Mouse (Mus musculus) heart, postnatal 25 days (tissue): ENCODE data around the gene Ctla4. TPM values are rescaled to one million over a fixed set of nuclear protein-coding genes. Genes with fewer than 3 reads are reported as not detected.

Experiments used
- DNase-seq: peaks from one replicate; pipeline ENCODE4 v3.0.0; 2022; ENCODE audit warnings: low spot score
- intact Hi-C: fragments of 180-260 bp; cut with DNase I; formaldehyde crosslinking; loops from one replicate; pipeline ENCODE4 v1.15.1; 2025
- total RNA-seq, 2 experiments: library from RNA; stranded (reverse); gene quantifications; 2 replicates each; pipeline ENCODE4 v1.2.3; 2021

Ctla4 gene
- total RNA-seq, 2 experiments from 2014 or later = 0.75 to 0.96 TPM

DNA sequence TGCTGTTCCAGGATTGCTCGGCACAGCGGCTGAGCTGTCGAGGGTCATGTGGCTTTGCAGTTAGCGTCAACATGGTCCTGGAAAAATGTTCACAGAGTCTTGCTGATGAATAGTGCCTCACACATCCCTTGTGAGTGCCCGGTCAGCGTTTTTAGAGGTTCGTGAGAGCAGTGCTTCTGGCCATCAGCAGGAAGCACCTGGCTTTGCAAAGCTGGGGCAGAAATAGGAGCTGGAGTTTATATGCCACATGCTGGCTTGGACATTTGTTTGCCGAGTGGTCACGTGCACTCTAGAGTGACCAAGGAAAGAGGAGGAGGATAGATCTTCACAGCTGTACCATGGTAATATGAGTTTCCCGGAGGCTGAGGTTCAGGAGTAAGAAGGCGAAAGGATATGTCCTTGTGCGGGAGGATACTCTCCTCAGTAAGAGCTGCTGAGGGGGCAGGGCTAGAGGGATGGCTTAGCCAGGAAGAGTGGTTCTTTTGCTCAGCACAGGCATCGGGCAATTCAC is 23.8 kb upstream of the Ctla4 start:
- DNase-seq = peak; percentile 42
- intact Hi-C loops = loop anchor here (2.0 to 10.0 kb wide), 3 partner anchors 98 to 458 kb away; partner anchors contain the start of genes Abi2 and Raph1

GRCm38 (mm10) chr1:60863701-60864100 is 23.1 kb upstream of the Ctla4 start:
- no peak for DNase-seq

DNA sequence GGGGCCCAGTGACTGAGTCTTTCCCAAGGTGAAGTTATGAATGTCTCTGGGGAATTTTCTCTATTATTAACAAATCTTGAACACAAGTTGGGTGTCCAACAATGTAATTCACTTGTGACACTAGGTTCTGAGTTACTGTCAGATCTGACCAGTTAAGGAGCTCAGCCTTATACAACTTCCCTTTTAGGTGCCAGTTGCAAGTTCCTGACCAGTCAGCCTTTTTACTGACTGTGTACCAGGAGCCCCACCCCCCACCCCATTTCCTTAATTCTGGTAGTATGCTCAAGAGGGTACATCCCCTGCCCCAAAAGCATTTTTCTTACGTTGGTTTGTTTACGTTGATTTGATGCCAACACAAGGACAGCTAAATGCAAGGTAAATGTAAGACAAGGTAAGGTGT is 21.6 kb upstream of the Ctla4 start:
- intact Hi-C loops = loop anchor here (10.0 kb wide), 1 partner anchor 460 kb away; the partner anchor contains the start of gene Abi2
- DNase-seq = no peak

More at GRCm38 (mm10) chr1:60863701-60864100, 23.1 kb upstream of the Ctla4 start:
- intact Hi-C loops = loop anchor here (2.0 to 10.0 kb wide), 3 partner anchors 97 to 459 kb away; partner anchors contain the start of genes Abi2 and Raph1

GRCm38 (mm10) chr1:60866043-60866442 is 20.8 kb upstream of the Ctla4 start:
- intact Hi-C loops = loop anchor here (10.0 kb wide), 1 partner anchor 461 kb away; the partner anchor contains the start of gene Abi2
- no peak for DNase-seq

- DNase-seq = no peak
- intact Hi-C loops = loop anchor here (2.0 to 10.0 kb wide), 2 partner anchors 86 to 464 kb away; partner anchors contain the start of gene Abi2
These were observed 18.2 kb upstream of the Ctla4 start for GRCm38 (mm10) chr1:60868333-60869277.

- intact Hi-C loops = no loop called here
- no peak for DNase-seq
These were observed 11.5 kb upstream of the Ctla4 start for GRCm38 (mm10) chr1:60875267-60875666.

- intact Hi-C loops = no loop called here
- no peak for DNase-seq
These were observed 6.5 kb upstream of the Ctla4 start for GRCm38 (mm10) chr1:60880116-60880867.

DNA sequence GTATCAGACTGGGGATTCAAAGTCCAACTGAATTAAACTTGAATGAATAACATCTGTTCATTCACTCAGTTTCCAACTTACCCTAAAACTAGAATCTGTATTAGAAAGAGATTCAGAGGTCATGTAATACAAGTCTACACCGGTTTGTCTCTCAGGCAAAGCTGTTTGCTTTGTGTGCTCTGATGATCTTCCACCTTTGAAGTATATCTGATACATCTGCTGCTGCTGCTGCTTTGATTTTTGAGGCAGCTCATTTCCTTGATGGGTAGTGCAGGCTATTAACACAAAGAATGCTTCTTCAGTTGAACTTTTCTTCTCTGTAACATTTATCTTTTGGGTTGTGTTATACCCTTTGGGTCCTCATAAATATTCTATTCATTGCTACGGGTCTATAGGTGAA is 4.0 kb upstream of the Ctla4 start:
- no peak for DNase-seq
- intact Hi-C loops = no loop called here

DNA sequence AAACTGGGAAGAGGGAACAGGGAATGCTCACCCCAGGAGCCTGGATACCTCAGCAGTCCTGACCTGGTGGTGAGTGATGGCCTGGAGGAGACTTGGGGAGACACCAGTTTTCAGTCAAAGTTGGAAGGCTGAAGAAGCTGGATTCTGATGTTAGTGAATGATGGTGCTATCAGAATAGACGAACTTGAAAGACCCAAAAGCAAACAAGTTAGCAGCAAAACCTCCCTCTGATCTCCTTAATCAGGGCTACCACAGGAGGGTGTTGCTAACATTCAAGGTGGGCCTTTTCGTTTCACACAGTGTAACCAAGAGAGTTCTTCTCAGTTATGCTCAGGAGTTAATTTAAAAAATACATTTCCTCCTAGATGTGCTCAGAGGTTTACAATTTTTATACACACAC is 3.5 kb upstream of the Ctla4 start:
- intact Hi-C loops = no loop called here
- no peak for DNase-seq

DNA sequence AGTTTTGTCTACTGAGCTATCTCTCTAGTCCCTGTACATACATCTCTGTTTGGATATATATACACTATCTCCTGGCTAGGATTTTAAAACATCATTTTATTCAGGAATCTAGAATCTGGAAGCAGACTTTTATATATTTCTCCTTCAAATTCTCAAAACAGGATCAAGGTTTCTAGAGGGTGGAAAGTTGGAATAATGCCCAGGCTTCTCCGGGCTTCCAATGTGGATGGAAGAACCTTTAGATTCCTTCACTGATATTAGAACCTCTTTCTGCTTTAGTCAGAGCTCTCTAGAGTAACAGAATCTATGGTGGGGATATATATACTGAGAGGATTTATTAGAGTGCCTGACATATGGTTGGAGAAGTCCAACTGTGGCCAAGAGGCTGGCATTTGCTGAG is 2.2 kb upstream of the Ctla4 start:
- intact Hi-C loops = no loop called here
- no peak for DNase-seq

- DNase-seq = no peak
- intact Hi-C loops = no loop called here
These were observed 11.5 kb downstream of the Ctla4 start for GRCm38 (mm10) chr1:60898127-60898932.

DNA sequence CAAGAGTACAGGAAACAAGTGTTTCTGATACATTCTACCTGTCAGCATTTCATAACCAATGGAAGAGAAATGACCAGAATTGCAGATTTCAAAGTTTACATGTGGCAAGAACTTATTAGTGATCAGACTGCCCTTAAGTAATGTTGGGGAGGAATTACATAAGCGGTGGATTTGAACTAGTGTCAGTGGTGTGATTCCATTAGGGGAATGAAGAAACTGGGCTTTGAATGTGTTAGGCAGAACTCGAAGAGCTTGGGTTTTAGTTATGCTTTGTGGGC is 12.1 kb downstream of the Ctla4 start:
- DNase-seq = no peak
- intact Hi-C loops = no loop called here

DNA sequence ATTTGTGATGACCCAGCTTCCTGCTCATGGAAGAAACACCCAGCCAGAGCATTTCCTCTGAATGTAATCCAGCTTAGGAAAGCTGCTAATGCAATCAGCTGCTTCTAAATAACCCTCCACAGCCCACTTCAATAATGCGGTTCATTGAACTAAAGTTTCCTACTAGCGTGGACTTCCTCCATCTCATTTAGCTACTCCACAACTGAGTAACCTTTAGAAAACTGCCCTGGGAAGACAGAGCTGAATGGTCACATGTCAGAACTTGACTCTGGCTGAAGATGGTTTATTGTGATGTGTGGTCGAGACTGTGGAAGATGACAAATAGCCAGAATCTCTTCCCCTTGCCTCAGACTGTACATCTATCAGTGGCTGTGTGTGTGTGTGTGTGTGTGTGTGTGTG is 12.4 kb downstream of the Ctla4 start:
- intact Hi-C loops = no loop called here

DNA sequence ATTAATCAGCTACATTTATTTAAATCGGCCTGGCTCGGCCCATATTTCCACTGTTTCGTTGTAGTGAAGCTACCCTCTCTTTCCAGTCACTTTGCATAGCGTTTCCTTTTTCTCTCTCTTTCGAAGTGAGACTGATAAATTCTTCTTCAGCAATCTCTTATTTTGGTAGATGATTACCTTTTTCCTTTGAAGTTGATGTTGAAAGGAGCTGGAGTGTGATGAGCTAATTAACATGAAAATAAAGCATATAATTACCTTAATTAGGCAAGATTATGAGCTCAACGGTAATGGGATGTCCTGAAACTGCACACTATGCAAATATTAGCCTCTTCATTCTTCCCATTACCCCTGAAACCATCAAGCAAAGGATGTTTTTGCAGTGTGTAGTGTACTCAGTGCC is 15.7 kb downstream of the Ctla4 start:
- intact Hi-C loops = no loop called here
- DNase-seq = no peak

More for the DNA sequence above, 12.4 kb downstream of the Ctla4 start:
- DNase-seq = no peak

GRCm38 (mm10) chr1:60903126-60903525 is 16.3 kb downstream of the Ctla4 start:
- DNase-seq = no peak
- intact Hi-C loops = no loop called here

DNA sequence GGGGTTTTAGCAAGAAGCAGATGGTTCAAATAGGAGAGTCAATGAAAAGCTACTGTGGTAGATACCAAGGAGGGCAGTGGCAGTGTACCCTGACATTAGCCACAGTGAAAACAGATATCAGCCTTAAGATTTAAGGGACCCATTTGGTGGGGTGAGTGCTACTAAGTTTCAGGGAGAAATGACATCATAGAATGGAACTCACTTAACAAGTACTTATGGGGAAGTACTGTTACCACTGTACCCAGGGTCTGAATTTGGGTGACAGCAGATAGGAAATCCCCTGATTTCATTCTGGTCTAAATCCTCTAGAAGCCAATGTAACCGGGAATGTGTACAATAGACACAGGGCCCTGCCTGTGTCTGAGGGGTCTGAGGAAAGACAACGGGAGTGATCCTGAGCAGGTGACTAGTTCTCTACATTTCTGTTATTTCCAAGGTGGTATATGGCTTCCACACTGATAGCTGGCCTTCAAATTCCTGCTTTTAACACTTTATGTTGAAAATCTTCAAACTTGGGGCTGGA is 17.7 kb downstream of the Ctla4 start:
- no peak for DNase-seq
- intact Hi-C loops = no loop called here

DNA sequence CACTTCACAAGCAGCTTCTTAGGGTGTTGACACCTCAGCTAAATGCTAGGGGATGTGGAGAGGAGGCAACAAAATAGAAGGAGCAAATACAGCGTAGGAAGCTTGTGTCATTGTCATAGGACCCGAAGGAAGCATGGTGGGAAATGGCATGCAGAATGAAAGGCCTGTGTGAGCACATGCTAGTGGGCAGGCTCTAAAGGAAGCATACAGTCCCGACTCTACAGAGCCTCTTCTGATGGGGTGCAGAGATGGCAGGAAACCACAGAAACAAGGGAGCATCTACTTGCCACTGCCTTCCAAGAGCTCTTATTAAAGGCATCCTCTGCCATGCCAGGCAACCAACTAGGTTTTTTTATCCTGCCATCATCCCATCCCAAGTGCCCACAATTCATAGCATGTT is 20.7 kb downstream of the Ctla4 start:
- intact Hi-C loops = no loop called here
- DNase-seq = no peak

DNA sequence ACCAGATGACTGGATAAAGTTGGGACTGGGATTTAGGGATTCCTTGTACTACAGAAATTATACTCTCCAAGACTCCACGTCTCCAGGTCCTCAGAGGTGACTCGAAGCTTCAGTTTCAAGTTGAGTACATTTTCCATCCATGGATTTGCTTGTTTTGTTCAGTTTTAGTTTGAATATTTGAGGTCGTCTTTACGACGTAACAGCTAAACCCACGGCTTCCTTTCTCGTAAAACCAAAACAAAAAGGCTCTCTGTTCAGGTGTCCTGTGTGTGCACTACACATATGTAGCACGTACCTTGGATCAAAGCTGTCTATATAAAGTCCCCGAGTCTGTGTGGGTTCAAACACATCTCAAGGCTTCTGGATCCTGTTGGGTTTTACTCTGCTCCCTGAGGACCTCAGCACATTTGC is 22.0 kb downstream of the Ctla4 start:
- no peak for DNase-seq
- intact Hi-C loops = no loop called here

DNA sequence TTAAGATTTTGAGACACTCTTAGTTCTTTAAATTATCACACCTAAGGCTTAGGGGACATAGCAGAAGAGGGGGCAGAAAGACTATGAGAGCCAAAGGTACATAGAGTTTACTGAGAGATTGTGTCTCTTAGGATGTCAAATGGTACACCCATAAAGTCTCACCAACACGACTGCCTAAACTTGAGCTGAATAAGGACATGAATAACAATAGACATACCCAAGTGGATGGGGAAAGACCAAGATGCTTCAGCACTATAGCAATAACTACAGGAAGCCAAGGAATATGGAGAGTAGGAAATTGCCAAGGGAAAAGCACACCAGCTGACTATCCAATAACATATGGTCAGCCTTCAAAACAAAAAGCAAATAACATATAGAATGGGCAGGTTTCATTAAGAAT is 22.9 kb downstream of the Ctla4 start:
- no peak for DNase-seq
- intact Hi-C loops = no loop called here

GRCm38 (mm10) chr1:60910796-60911195 is 24.0 kb downstream of the Ctla4 start:
- DNase-seq = no peak
- intact Hi-C loops = no loop called here
